Mouse (Mus musculus): ENCODE results near the gene Alas2. TPM values are rescaled to one million over a fixed set of nuclear protein-coding genes. Genes with fewer than 3 reads are reported as not detected.

Alas2 gene
- total RNA-seq (2023): 10 to 100 TPM; 16.4 to 20.3 TPM

GRCm38 (mm10) chrX:150547239-150547638 is at the start of gene Alas2:
Gene Alas2 (plus strand): TSS chrX:150547375.

GRCm38 (mm10) chrX:150588023-150588764 is 41.0 kb downstream of the Alas2 start, which contains the start of gene Pfkfb1:
Gene Pfkfb1 (plus strand): TSS chrX:150588229.

GRCm38 (mm10) chrX:150589696-150590095 is 42.5 kb downstream of the Alas2 start, which contains the start of gene Apex2:
Gene Apex2 (minus strand): TSS chrX:150589868.

Other genes starting within 250 kb of the Alas2 start
- 10 to 100 TPM; 14.2 to 17.0 TPM for gene Tmem29, start 88.2 kb upstream of the Alas2 start, total RNA-seq (2023)
- 1 to 10 TPM; 3.0 to 5.0 TPM for gene Pfkfb1, start 40.9 kb downstream of the Alas2 start, total RNA-seq (2023)
- gene Apex2, start 42.5 kb downstream of the Alas2 start, total RNA-seq (2023): 10 to 100 TPM in 1 of 2 experiments, 1 to 10 TPM in 1; 9.6 to 11.3 TPM
- not detected for gene Tro, start 110.2 kb downstream of the Alas2 start, total RNA-seq (2023)

Data from neutrophil, adult 83 days (primary cell).